Mouse (Mus musculus) MEL (cell line): ENCODE data around the gene Gm11563. TPM values are rescaled to one million over a fixed set of nuclear protein-coding genes. Genes with fewer than 3 reads are reported as not detected.

ENCODE experiments used
- DNase-seq: peaks from one replicate; pipeline ENCODE4 v3.0.0; 2011; ENCODE audit warnings: low read depth, low spot score
- H3K27ac ChIP-seq: 2 replicates; pipeline ENCODE4 v1.5.1; 2012; ENCODE audit warnings: low read depth, mild to moderate bottlenecking, control low read depth, low read length, moderate library complexity; ENCODE audit not compliant: control insufficient read depth
- H3K27me3 ChIP-seq, 2 experiments: fragments of 150-350 bp in 1 of 2; sonication (generic) in 1 of 2; 2 replicates each; pipeline ENCODE4 v1.6.1; 2012; ENCODE audit warnings: low read length in 2 of 2, mild to moderate bottlenecking in 2 of 2, improper control_type of control experiment in 1 of 2, moderate library complexity in 1 of 2; ENCODE audit not compliant: insufficient read depth in 2 of 2, control insufficient read depth in 1 of 2
- H3K36me3 ChIP-seq, 2 experiments: 2 replicates each; pipeline ENCODE4 v1.6.1; 2012 to 2014; ENCODE audit warnings: low read length in 2 of 2, improper control_type of control experiment in 1 of 2, inconsistent platforms in 1 of 2, mild to moderate bottlenecking in 1 of 2; ENCODE audit not compliant: insufficient read depth in 2 of 2, control insufficient read depth in 1 of 2
- H3K4me1 ChIP-seq, 2 experiments: fragments of 150-350 bp in 1 of 2; sonication (generic) in 1 of 2; 2 replicates each; pipeline ENCODE4 v1.6.1; 2012; ENCODE audit warnings: low read length in 2 of 2, improper control_type of control experiment in 1 of 2, mild to moderate bottlenecking in 1 of 2; ENCODE audit not compliant: insufficient read depth in 2 of 2, control insufficient read depth in 1 of 2
- H3K4me3 ChIP-seq, 2 experiments: fragments of 150-350 bp in 1 of 2; sonication (generic) in 1 of 2; 2 replicates each; pipeline ENCODE4 v1.5.1; 2012; ENCODE audit warnings: low read depth in 2 of 2, low read length in 2 of 2, mild to moderate bottlenecking in 2 of 2, moderate library complexity in 2 of 2, control low read depth in 1 of 2, improper control_type of control experiment in 1 of 2; ENCODE audit not compliant: control insufficient read depth in 1 of 2, insufficient read depth in 1 of 2
- H3K79me2 ChIP-seq: 2 replicates; pipeline ENCODE4 v1.6.1; 2012; ENCODE audit warnings: mild to moderate bottlenecking, low read length, moderate library complexity; ENCODE audit not compliant: control insufficient read depth, poor library complexity, insufficient read depth
- H3K9ac ChIP-seq: 2 replicates; pipeline ENCODE4 v1.6.1; 2012; ENCODE audit warnings: low read depth, mild to moderate bottlenecking, control low read depth, low read length, moderate library complexity; ENCODE audit not compliant: control insufficient read depth, poor library complexity, severe bottlenecking
- H3K9me3 ChIP-seq: fragments of 150-350 bp; sonication (generic); replicated peaks from 2 replicates; pipeline ENCODE4 v1.6.1; 2012; ENCODE audit warnings: mild to moderate bottlenecking, low read length, improper control_type of control experiment, moderate library complexity; ENCODE audit not compliant: insufficient read depth
- BHLHE40 ChIP-seq: IDR thresholded peaks from 2 replicates; pipeline ENCODE4 v1.6.1; 2012; ENCODE audit warnings: low read depth, mild to moderate bottlenecking, inconsistent platforms, low read length, improper control_type of control experiment, borderline replicate concordance
- CHD1 ChIP-seq: IDR thresholded peaks from 2 replicates; pipeline ENCODE4 v1.6.1; 2012; ENCODE audit warnings: low read depth, mild to moderate bottlenecking, inconsistent platforms, low read length, improper control_type of control experiment
- CTCF ChIP-seq, 3 experiments: IDR thresholded peaks in 2 of 3; conservative IDR thresholded peaks in 1 of 3; 2 replicates each; pipeline ENCODE4 v1.5.1; 2011 to 2012; ENCODE audit warnings: low read length in 3 of 3, low read depth in 2 of 3, mild to moderate bottlenecking in 2 of 3, improper control_type of control experiment in 1 of 3, inconsistent platforms in 1 of 3, mixed read lengths in 1 of 3, moderate library complexity in 1 of 3; ENCODE audit not compliant: control insufficient read depth in 1 of 3, insufficient read depth in 1 of 3, poor library complexity in 1 of 3, severe bottlenecking in 1 of 3
- E2F4 ChIP-seq: IDR thresholded peaks from 2 replicates; pipeline ENCODE4 v1.6.1; 2011; ENCODE audit warnings: low read depth, low read length, improper control_type of control experiment, borderline replicate concordance
- ELF1 ChIP-seq: IDR thresholded peaks from 2 replicates; pipeline ENCODE4 v1.6.1; 2014; ENCODE audit warnings: low read depth, mild to moderate bottlenecking, inconsistent platforms, low read length, improper control_type of control experiment, moderate library complexity
- ETS1 ChIP-seq: IDR thresholded peaks from 2 replicates; pipeline ENCODE4 v1.6.1; 2012; ENCODE audit warnings: low read depth, mild to moderate bottlenecking, inconsistent platforms, low read length, improper control_type of control experiment, moderate library complexity
- GABPA ChIP-seq: IDR thresholded peaks from 2 replicates; pipeline ENCODE4 v1.6.1; 2012; ENCODE audit warnings: low read depth, mild to moderate bottlenecking, inconsistent platforms, low read length, improper control_type of control experiment, moderate library complexity
- GATA1 ChIP-seq: IDR thresholded peaks from 2 replicates; pipeline ENCODE4 v1.6.1; 2011; ENCODE audit warnings: low read depth, low read length, improper control_type of control experiment
- JUND ChIP-seq: IDR thresholded peaks from 2 replicates; pipeline ENCODE4 v1.6.1; 2011; ENCODE audit warnings: low read depth, mild to moderate bottlenecking, improper control_type of control experiment, low read length
- MAZ ChIP-seq: IDR thresholded peaks from 2 replicates; pipeline ENCODE4 v1.6.1; 2012; ENCODE audit warnings: low read depth, mild to moderate bottlenecking, inconsistent platforms, low read length, improper control_type of control experiment
- MEF2A ChIP-seq: IDR thresholded peaks from 2 replicates; pipeline ENCODE4 v1.6.1; 2014; ENCODE audit warnings: low read depth, mild to moderate bottlenecking, inconsistent platforms, low read length, improper control_type of control experiment; ENCODE audit not compliant: poor library complexity, insufficient replicate concordance, severe bottlenecking; ENCODE audit errors: extremely low read depth
- MXI1 ChIP-seq: IDR thresholded peaks from 2 replicates; pipeline ENCODE4 v1.6.1; 2011; ENCODE audit warnings: mild to moderate bottlenecking, low read depth, low read length, improper control_type of control experiment
- MYB ChIP-seq: IDR thresholded peaks from 2 replicates; pipeline ENCODE4 v1.6.1; 2011; ENCODE audit warnings: mild to moderate bottlenecking, low read depth, low read length, improper control_type of control experiment
- MYC ChIP-seq: IDR thresholded peaks from 2 replicates; pipeline ENCODE4 v1.6.1; 2011; ENCODE audit warnings: low read depth, mild to moderate bottlenecking, low read length, improper control_type of control experiment, moderate library complexity
- NELFE ChIP-seq: IDR thresholded peaks from 2 replicates; pipeline ENCODE4 v1.6.1; 2011; ENCODE audit warnings: low read depth, low read length, improper control_type of control experiment
- NRF1 ChIP-seq: IDR thresholded peaks from 2 replicates; pipeline ENCODE4 v1.6.1; 2014; ENCODE audit warnings: low read depth, mild to moderate bottlenecking, inconsistent platforms, low read length, improper control_type of control experiment, moderate library complexity; ENCODE audit not compliant: poor library complexity, insufficient read depth, severe bottlenecking
- POLR2AphosphoS2 ChIP-seq: IDR thresholded peaks from 2 replicates; pipeline ENCODE4 v1.6.1; 2011; ENCODE audit warnings: low read length, improper control_type of control experiment
- POLR2AphosphoS5 ChIP-seq: IDR thresholded peaks from 2 replicates; pipeline ENCODE4 v1.6.1; 2012; ENCODE audit warnings: low read depth, borderline replicate concordance, mild to moderate bottlenecking, inconsistent platforms, low read length, moderate library complexity, mixed read lengths
- RAD21 ChIP-seq: IDR thresholded peaks from 2 replicates; pipeline ENCODE4 v1.6.1; 2011; ENCODE audit warnings: mild to moderate bottlenecking, low read depth, low read length, improper control_type of control experiment
- SMC3 ChIP-seq: IDR thresholded peaks from 2 replicates; pipeline ENCODE4 v1.6.1; 2011; ENCODE audit warnings: low read depth, low read length, improper control_type of control experiment
- UBTF ChIP-seq: IDR thresholded peaks from 2 replicates; pipeline ENCODE4 v1.6.1; 2012; ENCODE audit warnings: low read depth, mild to moderate bottlenecking, inconsistent platforms, low read length, improper control_type of control experiment, moderate library complexity, borderline replicate concordance; ENCODE audit not compliant: insufficient read depth
- USF2 ChIP-seq, 2 experiments: IDR thresholded peaks; 2 replicates each; pipeline ENCODE4 v1.6.1; 2011 to 2012; ENCODE audit warnings: improper control_type of control experiment in 2 of 2, low read length in 2 of 2, borderline replicate concordance in 1 of 2, inconsistent platforms in 1 of 2, low read depth in 1 of 2, mild to moderate bottlenecking in 1 of 2; ENCODE audit not compliant: insufficient read depth in 1 of 2
- ZC3H11A ChIP-seq: IDR thresholded peaks from 2 replicates; pipeline ENCODE4 v1.6.1; 2012; ENCODE audit warnings: low read depth, mild to moderate bottlenecking, inconsistent platforms, low read length, improper control_type of control experiment
- ZKSCAN1 ChIP-seq: IDR thresholded peaks from 2 replicates; pipeline ENCODE4 v1.6.1; 2012; ENCODE audit warnings: low read depth, mild to moderate bottlenecking, inconsistent platforms, low read length, improper control_type of control experiment, moderate library complexity
- ZMIZ1 ChIP-seq: IDR thresholded peaks from 2 replicates; pipeline ENCODE4 v1.6.1; 2012; ENCODE audit warnings: low read depth, mild to moderate bottlenecking, inconsistent platforms, low read length, improper control_type of control experiment, moderate library complexity
- polyA plus RNA-seq, 2 experiments: library from polyadenylated mRNA; stranded (reverse) in 1 of 2; unstranded in 1 of 2; fragments of >175 nt in 1 of 2; fragments of >200 nt in 1 of 2; gene quantifications; 2 replicates each; pipeline versions ENCODE4 v1.2.1 to v1.2.4; 2012; ENCODE audit warnings: low replicate concordance in 2 of 2, low read depth in 1 of 2; ENCODE audit not compliant: insufficient read length in 2 of 2, insufficient read depth in 1 of 2, missing spikeins in 1 of 2
- total RNA-seq: library from RNA; depleted of rRNA; stranded (reverse); fragments of 300-350 nt; gene quantifications from 2 replicates; pipeline ENCODE4 v1.2.3, GENCODE M21; 2012

The Gm11563 gene
- total and polyA plus RNA-seq, 3 experiments = not detected

- Histone ChIP-seq H3K4me3 (no peak within 1 kb of the TSS), H3K9me3 (no peaks in the 10 kb centered on the region), H3K9ac (no peak within 1 kb of the TSS), H3K4me1 (no peaks in the 10 kb centered on the region), H3K27ac (no peak within 1 kb of the TSS), H3K36me3 (no peaks in the 10 kb centered on the region)
- no peak for DNase-seq
- TF ChIP-seq CHD1 = no peak
- no peak for TF ChIP-seq NRF1
- TF ChIP-seq POLR2AphosphoS2 = no peak
- no peak for TF ChIP-seq GABPA
- TF ChIP-seq ETS1 = no peak
- TF ChIP-seq ZKSCAN1 = no peak
- no peak for TF ChIP-seq ZMIZ1
- TF ChIP-seq E2F4 = no peak
- TF ChIP-seq ELF1 = no peak
- TF ChIP-seq MEF2A = no peak
- no peak for TF ChIP-seq POLR2AphosphoS5
- no peak for TF ChIP-seq JUND
- no peak for TF ChIP-seq MXI1
- no peak for TF ChIP-seq BHLHE40
- TF ChIP-seq, all 39 proteins: peak for 0
- no peaks in the 10 kb centered on the region for H3K27me3 ChIP-seq
- H3K79me2 ChIP-seq = no peaks in the 10 kb centered on the region
Measured at GRCm38 (mm10) chr11:99634653-99635134, 24.1 kb downstream of the Gm11563 start, which contains the start of gene Krtap4-2. Gene Krtap4-2 (minus strand): TSS chr11:99635084.

- no peaks in the 10 kb centered on the region for H3K36me3 ChIP-seq
- H3K9me3 ChIP-seq = no peaks in the 10 kb centered on the region
- no peak overlapping the region for H3K27ac ChIP-seq
- H3K27me3 ChIP-seq = no peaks in the 10 kb centered on the region
- H3K4me1 ChIP-seq = no peaks in the 10 kb centered on the region
- H3K9ac ChIP-seq = no peak overlapping the region
- TF ChIP-seq RAD21 = no peak
- no peak for TF ChIP-seq MAZ
- TF ChIP-seq CTCF (IDR thresholded peaks at IDR 0.05 in 2 of 3, conservative IDR thresholded peaks at IDR 0.05 in 1 of 3; ENCODE audit: control insufficient read depth in 1 of 3, insufficient read depth in 1 of 3, low read depth in 2 of 3, low read length in 3 of 3, poor library complexity in 1 of 3, severe bottlenecking in 1 of 3) = no peak
- no peak for TF ChIP-seq ZMIZ1
- no peak for TF ChIP-seq NRF1
- TF ChIP-seq ELF1 = no peak
- no peak for TF ChIP-seq UBTF
- no peak for TF ChIP-seq MYC
- no peak for TF ChIP-seq POLR2AphosphoS2
- no peak for TF ChIP-seq NELFE
- no peak for TF ChIP-seq MYB
- TF ChIP-seq USF2 (IDR thresholded peaks at IDR 0.05; ENCODE audit: borderline replicate concordance in 1 of 2, insufficient read depth in 1 of 2, low read depth in 1 of 2, low read length in 2 of 2) = no peak
- TF ChIP-seq GATA1 = no peak
- no peak for TF ChIP-seq POLR2AphosphoS5
- no peak for TF ChIP-seq E2F4
- no peak for TF ChIP-seq ZKSCAN1
- no peak for TF ChIP-seq MEF2A
- no peak for TF ChIP-seq SMC3
- TF ChIP-seq ZC3H11A = no peak
- TF ChIP-seq GABPA = no peak
- TF ChIP-seq, all 39 proteins: peak for 0
- DNase-seq = no peak
- Histone ChIP-seq H3K79me2 (no peaks in the 10 kb centered on the region), H3K4me3 (no peak overlapping the region)
Measured at GRCm38 (mm10) chr11:99633293-99633692, 25.5 kb downstream of the Gm11563 start.
